Mouse (Mus musculus) heart, adult 2 months (tissue): ENCODE measurements around the gene Tacc2. TPM values are rescaled to one million over a fixed set of nuclear protein-coding genes. Genes with fewer than 3 reads are reported as not detected.

Source experiments
- DNase-seq, 2 experiments: peaks; one replicate each; pipeline ENCODE4 v3.0.0; 2021
- H3K27ac ChIP-seq: fragments of 200-600 bp; 2 replicates; pipeline ENCODE4 v1.8.1; 2022
- H3K27me3 ChIP-seq: fragments of 200-500 bp; 2 replicates; pipeline ENCODE4 v1.6.1; 2012; ENCODE audit warnings: mild to moderate bottlenecking, low read length, inconsistent platforms, mixed read lengths; ENCODE audit not compliant: control insufficient read depth, insufficient read depth
- H3K36me3 ChIP-seq: fragments of 200-500 bp; 2 replicates; pipeline ENCODE4 v1.6.1; 2012; ENCODE audit warnings: low read length, inconsistent platforms; ENCODE audit not compliant: control insufficient read depth, insufficient read depth
- H3K4me1 ChIP-seq: fragments of 200-500 bp; 2 replicates; pipeline ENCODE4 v1.6.1; 2011; ENCODE audit warnings: low read length; ENCODE audit not compliant: control insufficient read depth, insufficient read depth
- H3K4me3 ChIP-seq: fragments of 200-600 bp; 2 replicates; pipeline ENCODE4 v1.8.1; 2022
- H3K79me2 ChIP-seq: fragments of 200-500 bp; replicated peaks from 2 replicates; pipeline ENCODE4 v1.6.1; 2012; ENCODE audit warnings: mild to moderate bottlenecking, inconsistent platforms, low read length, moderate library complexity, mixed read lengths; ENCODE audit not compliant: control insufficient read depth, insufficient read depth
- H3K9ac ChIP-seq: fragments of 200-500 bp; 2 replicates; pipeline ENCODE4 v1.6.1; 2012; ENCODE audit warnings: low read depth, mild to moderate bottlenecking, control low read depth, inconsistent platforms, low read length, mixed read lengths
- CTCF ChIP-seq: fragments of 200-600 bp; IDR thresholded peaks from 2 replicates; pipeline ENCODE4 v1.8.1; 2022; ENCODE audit warnings: antibody characterized with exemption, mild to moderate bottlenecking, moderate library complexity
- EP300 ChIP-seq: fragments of 200-500 bp; IDR thresholded peaks from 2 replicates; pipeline ENCODE4 v1.6.1; 2011; ENCODE audit warnings: low read depth, low read length, control low read depth; ENCODE audit not compliant: insufficient read depth
- POLR2A ChIP-seq: fragments of 200-500 bp; IDR thresholded peaks from 2 replicates; pipeline ENCODE4 v1.6.1; 2011; ENCODE audit warnings: mild to moderate bottlenecking, low read depth, low read length, control low read depth; ENCODE audit not compliant: insufficient read depth
- WGBS: fragments of 180-500 bp; shearing (Covaris S2); methylation state at CpG from one replicate; pipeline ENCODE4 v1.1.7; 2018; 5-methylcytosine and 5-hydroxymethylcytosine counted together
- intact Hi-C: fragments of 180-260 bp; cut with DNase I; formaldehyde crosslinking; loops from one replicate; pipeline ENCODE4 v1.15.1; 2025
- polyA plus RNA-seq: library from polyadenylated mRNA; depleted of rRNA; stranded (reverse); fragments of >200 nt; gene quantifications from 2 replicates; pipeline ENCODE4 v1.2.3, GENCODE M21; 2012
- total RNA-seq, 2 experiments: library from RNA; stranded (reverse); gene quantifications; 2 replicates each; pipeline ENCODE4 v1.2.3; 2021

The Tacc2 gene
- total and polyA plus RNA-seq, 3 experiments = 117 to 480 (median 339) TPM

GRCm38 (mm10) chr7:130731792-130732191, 154.6 kb downstream of the Tacc2 start:
- peaks cover 8% of the 10 kb centered on the region for H3K4me1 ChIP-seq
- no peak for DNase-seq
- H3K4me3 ChIP-seq = no peak overlapping the region
- no peak overlapping the region for H3K9ac ChIP-seq
- H3K27ac ChIP-seq = no peak overlapping the region
- H3K36me3 ChIP-seq = peaks cover 2% of the 10 kb centered on the region
- WGBS = 93% methylated on average over 7 of the region's 7 CpGs
- H3K79me2 ChIP-seq = peaks cover 2% of the 10 kb centered on the region; the same call in 1 of the 2 replicates
- intact Hi-C loops = loop anchor here (5.0 kb wide), 1 partner anchor 124 kb away; no protein-coding TSS in a partner anchor
- TF ChIP-seq CTCF (no peak), POLR2A (no peak), EP300 (no peak)
- H3K27me3 ChIP-seq = no peaks in the 10 kb centered on the region

GRCm38 (mm10) chr7:130732908-130733307, 155.7 kb downstream of the Tacc2 start:
- Histone ChIP-seq H3K79me2 (peaks cover 2% of the 10 kb centered on the region; the same call in 1 of the 2 replicates), H3K4me1 (peaks cover under 1% of the 10 kb centered on the region), H3K27me3 (no peaks in the 10 kb centered on the region), H3K4me3 (no peak overlapping the region), H3K36me3 (peaks cover 2% of the 10 kb centered on the region; the same call in 1 of the 2 replicates), H3K9ac (no peak overlapping the region), H3K27ac (no peak overlapping the region)
- intact Hi-C loops = loop anchor here (5.0 kb wide), 1 partner anchor 126 kb away; no protein-coding TSS in a partner anchor
- 53% methylated on average over 6 of the region's 6 CpGs for WGBS
- DNase-seq = no peak
- TF ChIP-seq POLR2A (no peak), EP300 (no peak), CTCF (no peak)

- H3K36me3 ChIP-seq = peaks cover 2% of the 10 kb centered on the region
- H3K4me1 ChIP-seq = no peaks in the 10 kb centered on the region
- H3K9ac ChIP-seq = no peak overlapping the region
- no peak for TF ChIP-seq POLR2A
- TF ChIP-seq EP300 = no peak
- TF ChIP-seq CTCF = no peak
- intact Hi-C loops = loop anchor here (5.0 kb wide), 1 partner anchor 126 kb away; no protein-coding TSS in a partner anchor
- H3K27me3 ChIP-seq = no peaks in the 10 kb centered on the region
- 93% methylated on average over 8 of the region's 8 CpGs for WGBS
- H3K27ac ChIP-seq = no peak overlapping the region
- H3K79me2 ChIP-seq = peaks cover 2% of the 10 kb centered on the region; the same call in 1 of the 2 replicates
- no peak for DNase-seq
- H3K4me3 ChIP-seq = no peak overlapping the region
Observed at GRCm38 (mm10) chr7:130733423-130733822, 156.2 kb downstream of the Tacc2 start.

- H3K27ac ChIP-seq = no peak overlapping the region
- no peak overlapping the region for H3K9ac ChIP-seq
- WGBS = 93% methylated on average over 2 of the region's 2 CpGs
- intact Hi-C loops = loop anchor here (1.0 to 5.0 kb wide), 2 partner anchors 28 to 127 kb away; no protein-coding TSS in a partner anchor
- peaks cover 4% of the 10 kb centered on the region for H3K36me3 ChIP-seq
- DNase-seq = no peak
- no peak overlapping the region for H3K4me3 ChIP-seq
- H3K27me3 ChIP-seq = no peaks in the 10 kb centered on the region
- H3K79me2 ChIP-seq = peaks cover 2% of the 10 kb centered on the region; the same call in 1 of the 2 replicates
- H3K4me1 ChIP-seq = no peaks in the 10 kb centered on the region
- no peak for TF ChIP-seq POLR2A
- TF ChIP-seq EP300 = no peak
- TF ChIP-seq CTCF = peak; percentile 79
Observed at GRCm38 (mm10) chr7:130734195-130734787, 157.1 kb downstream of the Tacc2 start.

- no peak overlapping the region for H3K9ac ChIP-seq
- intact Hi-C loops = no loop called here
- no peak for TF ChIP-seq POLR2A
- TF ChIP-seq CTCF = peak; percentile 52
- H3K79me2 ChIP-seq = no peaks in the 10 kb centered on the region
- peaks cover 8% of the 10 kb centered on the region for H3K36me3 ChIP-seq
- H3K4me3 ChIP-seq = no peak overlapping the region
- no peak overlapping the region for H3K27ac ChIP-seq
- no peaks in the 10 kb centered on the region for H3K4me1 ChIP-seq
- WGBS = 80% methylated on average over 4 of the region's 4 CpGs
- no peak for DNase-seq
- H3K27me3 ChIP-seq = no peaks in the 10 kb centered on the region
Observed at GRCm38 (mm10) chr7:130741099-130741498, 163.9 kb downstream of the Tacc2 start.

- no peaks in the 10 kb centered on the region for H3K4me1 ChIP-seq
- DNase-seq = no peak
- intact Hi-C loops = no loop called here
- TF ChIP-seq CTCF (no peak), POLR2A (no peak), EP300 (no peak)
- H3K27me3 ChIP-seq = no peaks in the 10 kb centered on the region
- H3K4me3 ChIP-seq = no peak overlapping the region
- H3K36me3 ChIP-seq = peaks cover 7% of the 10 kb centered on the region
- H3K9ac ChIP-seq = no peak overlapping the region
- H3K27ac ChIP-seq = no peak overlapping the region
- 55% methylated on average over 9 of the region's 9 CpGs for WGBS
- no peaks in the 10 kb centered on the region for H3K79me2 ChIP-seq
Observed at GRCm38 (mm10) chr7:130743239-130744025, 166.2 kb downstream of the Tacc2 start.
